Mouse (Mus musculus) lung, postnatal 25 days (tissue): Measurements from ENCODE around the gene Sv2b.
"Not testable (repeated sequence)": the region's sequence is repeated elsewhere in the genome, so short reads cannot be mapped to it uniquely, and the experiment has no call there.

Source experiments
- DNase-seq: peaks from one replicate; pipeline ENCODE4 v3.0.0; 2022; ENCODE audit warnings: low spot score

Gene Sv2b

GRCm38 (mm10) chr7:75308457-75309312, at the start of gene Sv2b:
Gene Sv2b, minus strand, starts transcription at chr7:75309262.
- no peak for DNase-seq

- no peak for DNase-seq
These were observed 49.3 kb upstream of the Sv2b start for GRCm38 (mm10) chr7:75358284-75358851.

- no peak for DNase-seq
These were observed 46.5 kb upstream of the Sv2b start for GRCm38 (mm10) chr7:75355521-75355920.

GRCm38 (mm10) chr7:75352777-75353374, 43.8 kb upstream of the Sv2b start:
- DNase-seq = no peak

- DNase-seq = no peak
These were observed 41.1 kb upstream of the Sv2b start for GRCm38 (mm10) chr7:75350172-75350571.

- DNase-seq = no peak
These were observed 23.2 kb upstream of the Sv2b start for GRCm38 (mm10) chr7:75332311-75332710.

GRCm38 (mm10) chr7:75329740-75330142, 20.7 kb upstream of the Sv2b start:
- no peak for DNase-seq

GRCm38 (mm10) chr7:75328721-75329362, 19.8 kb upstream of the Sv2b start:
- DNase-seq = no peak

GRCm38 (mm10) chr7:75325273-75325672, 16.2 kb upstream of the Sv2b start:
- no peak for DNase-seq

GRCm38 (mm10) chr7:75322742-75323141, 13.7 kb upstream of the Sv2b start:
- not testable (repeated sequence) for DNase-seq

GRCm38 (mm10) chr7:75320009-75320408, 10.9 kb upstream of the Sv2b start:
- DNase-seq = no peak

GRCm38 (mm10) chr7:75318320-75318719, 9.3 kb upstream of the Sv2b start:
- DNase-seq = peak; percentile 1

- no peak for DNase-seq
These were observed 5.8 kb upstream of the Sv2b start for GRCm38 (mm10) chr7:75314873-75315272.

GRCm38 (mm10) chr7:75309570-75309969, 508 bp upstream of the Sv2b start:
- DNase-seq = no peak

GRCm38 (mm10) chr7:75308140-75308456, 964 bp downstream of the Sv2b start:
- DNase-seq = no peak

- DNase-seq = no peak
These were observed 1.4 kb downstream of the Sv2b start for GRCm38 (mm10) chr7:75307570-75308087.

- DNase-seq = no peak
These were observed 3.1 kb downstream of the Sv2b start for GRCm38 (mm10) chr7:75305901-75306465.

- DNase-seq = no peak
These were observed 6.4 kb downstream of the Sv2b start for GRCm38 (mm10) chr7:75302523-75303215.

- DNase-seq = no peak
These were observed 9.8 kb downstream of the Sv2b start for GRCm38 (mm10) chr7:75299245-75299644.

- no peak for DNase-seq
These were observed 12.4 kb downstream of the Sv2b start for GRCm38 (mm10) chr7:75296688-75297119.

GRCm38 (mm10) chr7:75295228-75295865, 13.7 kb downstream of the Sv2b start:
- DNase-seq = no peak
